Mouse (Mus musculus): ENCODE data around the gene Dcaf10.

Dcaf10 gene

DNA sequence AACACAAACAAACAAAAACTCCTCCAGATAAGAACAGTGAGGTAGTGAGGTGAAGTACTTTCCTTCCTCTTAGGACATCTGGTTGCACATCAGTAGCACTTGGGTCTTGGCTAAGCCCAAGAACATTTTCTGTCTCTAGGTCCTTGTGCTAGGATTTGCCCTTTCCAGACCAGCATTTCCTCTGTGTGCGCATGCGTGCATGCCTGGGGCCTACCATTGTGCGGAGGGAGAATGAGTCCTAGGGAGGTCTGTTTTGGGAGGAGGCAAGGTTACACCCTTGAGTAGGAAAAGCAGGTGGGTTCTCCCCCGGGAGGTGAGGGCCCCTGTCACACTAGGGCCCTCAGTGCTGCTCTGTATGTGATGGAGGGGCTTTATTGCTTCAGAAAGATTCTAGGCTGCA is 77.2 kb downstream of the Dcaf10 start:
- DNase-seq (ENCODE audit: low spot score in 2 of 2): no peak

DNA sequence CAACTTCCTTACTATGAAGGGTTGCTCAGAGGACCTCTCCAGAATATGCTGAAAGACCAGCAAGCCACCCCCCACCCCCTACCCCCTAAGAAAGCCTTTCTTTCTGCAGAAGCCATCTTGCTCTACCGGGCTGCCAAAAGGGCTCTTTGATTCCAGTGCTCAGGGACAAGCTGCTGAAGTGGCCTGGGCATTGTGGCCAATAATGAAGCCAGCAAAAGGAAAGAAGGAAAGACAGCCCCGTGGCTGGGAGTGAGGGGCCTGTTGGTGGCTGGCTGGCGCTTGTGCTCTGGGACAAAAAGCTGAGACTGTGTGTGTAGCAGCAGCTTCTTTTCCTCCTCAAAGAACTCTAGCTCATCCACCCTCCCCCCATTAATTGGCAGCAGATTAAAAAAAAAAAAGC is 78.8 kb downstream of the Dcaf10 start:
- no peak for DNase-seq (ENCODE audit: low spot score in 2 of 2)

DNA sequence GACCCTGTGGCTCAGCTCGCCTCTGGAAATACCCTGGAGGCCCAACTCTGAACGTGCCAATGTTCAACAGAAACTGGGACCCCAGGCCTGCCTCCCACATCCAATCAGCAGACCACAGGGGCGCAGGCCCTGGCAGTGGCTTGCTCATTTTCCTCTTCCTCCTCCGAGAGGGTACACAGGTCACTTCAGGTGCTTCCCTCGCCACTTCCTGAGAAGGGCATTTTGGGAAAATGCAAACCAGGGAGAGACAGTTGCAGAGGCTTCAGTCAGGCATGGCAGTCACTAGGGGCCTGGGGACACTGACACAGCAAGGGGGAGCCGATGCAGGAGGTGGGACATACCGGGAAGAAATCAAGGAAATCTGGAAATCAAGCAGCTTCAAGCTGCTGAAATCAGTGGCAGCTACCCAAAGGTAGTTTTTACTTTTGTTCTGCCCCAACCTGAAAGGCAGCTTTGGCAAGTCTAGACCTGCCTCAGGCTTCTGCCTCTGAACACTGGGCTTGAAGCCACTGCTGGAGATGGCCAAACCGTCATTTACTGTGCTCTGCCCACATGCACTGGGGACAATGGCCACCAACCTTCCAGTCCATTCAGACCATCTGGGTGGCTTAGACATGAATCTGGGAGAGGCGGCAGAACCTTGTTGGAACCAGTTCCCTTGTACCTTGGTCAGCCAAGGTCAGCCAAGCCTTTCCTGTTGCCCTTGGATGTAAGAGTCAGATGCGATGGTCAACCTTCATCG is 79.8 kb downstream of the Dcaf10 start:
- no peak for DNase-seq (ENCODE audit: low spot score in 2 of 2)

DNA sequence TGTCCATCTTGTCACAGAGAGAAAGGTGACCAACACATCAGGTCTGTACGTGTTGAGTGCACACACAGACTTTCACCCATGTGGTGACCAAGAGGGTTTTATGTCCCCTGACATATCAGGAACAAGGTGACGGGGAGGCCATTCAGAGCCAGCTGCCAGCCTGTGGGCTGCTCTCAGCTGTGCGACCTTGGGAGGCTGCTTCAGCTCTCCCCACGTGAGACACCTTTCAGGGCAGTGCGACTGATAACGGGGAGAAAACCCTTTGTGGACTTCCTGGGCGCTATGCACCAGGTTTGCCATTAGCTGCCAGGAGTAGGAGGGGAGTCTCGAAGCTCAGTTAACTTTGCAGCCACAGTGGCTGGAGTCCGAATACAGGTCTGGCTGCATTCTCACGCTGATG is 80.7 kb downstream of the Dcaf10 start:
- no peak for DNase-seq (ENCODE audit: low spot score in 2 of 2)

DNA sequence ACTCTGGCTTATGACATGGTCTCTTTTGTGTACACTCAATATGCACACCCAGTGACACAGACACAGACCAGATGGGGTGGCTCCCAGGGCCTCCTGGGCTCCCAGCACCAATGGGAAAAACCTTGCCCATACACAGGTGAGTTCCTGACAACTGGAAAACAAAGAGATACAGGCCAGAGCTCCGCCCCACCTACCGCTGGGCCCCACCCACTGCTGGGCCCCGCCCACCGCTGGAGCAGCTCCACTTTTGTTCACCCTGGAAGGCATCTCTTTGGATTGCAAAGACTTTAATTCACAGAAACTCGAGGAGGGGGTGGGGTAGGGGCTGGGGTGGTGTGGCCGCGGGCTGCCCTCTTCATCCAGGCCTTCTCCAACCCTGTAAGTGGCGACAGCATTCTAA is 81.5 kb downstream of the Dcaf10 start:
- no peak for DNase-seq (ENCODE audit: low spot score in 2 of 2)

DNA sequence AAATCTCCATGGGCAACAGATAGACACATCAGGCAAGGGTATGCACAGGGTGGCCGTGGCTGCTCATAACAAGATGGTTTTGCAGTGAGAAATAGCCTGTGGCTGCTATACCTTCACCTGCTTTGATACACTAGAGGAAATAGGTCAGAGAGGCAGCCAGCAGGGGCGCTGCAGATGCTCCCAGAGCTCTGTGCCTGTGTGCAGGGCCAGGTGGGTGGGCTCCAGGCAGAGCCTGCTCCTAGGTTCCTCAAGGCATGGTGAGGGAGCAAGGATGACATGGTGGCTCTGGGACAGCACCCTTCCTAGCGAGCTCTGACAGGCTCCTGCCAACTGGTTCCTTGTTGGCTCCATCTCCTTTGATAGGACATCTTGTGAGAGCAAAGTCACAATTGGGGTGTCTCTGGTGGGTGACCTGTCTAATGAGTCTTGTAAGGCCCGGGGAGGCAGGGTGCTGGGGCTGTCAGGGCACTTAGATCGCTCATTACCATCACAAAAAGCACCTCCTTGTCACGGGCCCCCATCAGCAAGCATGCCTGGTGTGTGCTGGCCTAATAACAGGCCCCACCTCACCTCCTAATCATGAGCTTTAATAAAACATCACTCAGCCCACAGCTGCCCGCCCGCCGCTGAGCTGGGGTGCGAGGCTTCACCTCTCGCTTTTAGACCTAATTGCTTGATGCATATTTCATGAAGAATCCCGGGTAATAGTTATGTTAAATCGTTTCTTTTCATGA is 85.0 kb downstream of the Dcaf10 start:
- DNase-seq (ENCODE audit: low spot score in 2 of 2): no peak

All from left cerebral cortex, adult 9 months (tissue).